Mouse (Mus musculus) CH12.LX (cell line): Measurements from ENCODE around the gene Pbx2. TPM values are rescaled to one million over a fixed set of nuclear protein-coding genes. Genes with fewer than 3 reads are reported as not detected.

ENCODE experiments used
- DNase-seq: peaks from one replicate; pipeline ENCODE4 v3.0.0-alpha.2; 2013; ENCODE audit errors: extremely low read depth
- H3K27ac ChIP-seq: 2 replicates; pipeline ENCODE4 v1.5.1; 2012; ENCODE audit warnings: low read depth, mild to moderate bottlenecking, control low read depth, moderate library complexity; ENCODE audit not compliant: insufficient read depth
- H3K27me3 ChIP-seq: replicated peaks from 2 replicates; pipeline ENCODE3; 2012; ENCODE audit warnings: inconsistent platforms
- H3K36me3 ChIP-seq, 2 experiments: replicated peaks in 1 of 2; 2 replicates each; pipeline versions ENCODE3 to v1.6.1; 2012; ENCODE audit warnings: inconsistent platforms in 1 of 2, low read length in 1 of 2, mild to moderate bottlenecking in 1 of 2, mixed read lengths in 1 of 2, moderate library complexity in 1 of 2; ENCODE audit not compliant: control insufficient read depth in 1 of 2, insufficient read depth in 1 of 2
- H3K4me1 ChIP-seq, 2 experiments: 2 replicates each; pipeline ENCODE4 v1.6.1; 2012; ENCODE audit warnings: inconsistent platforms in 1 of 2, moderate library complexity in 1 of 2; ENCODE audit not compliant: insufficient read depth in 2 of 2, control insufficient read depth in 1 of 2
- H3K4me2 ChIP-seq: 2 replicates; pipeline ENCODE4 v1.6.1; 2012; ENCODE audit warnings: low read depth, mild to moderate bottlenecking, control low read depth; ENCODE audit not compliant: poor library complexity, insufficient read depth, severe bottlenecking
- H3K4me3 ChIP-seq, 3 experiments: fragments of 150-350 bp in 1 of 3; sonication (generic) in 1 of 3; replicated peaks in 1 of 3; 2 replicates each; pipeline versions ENCODE3 to v1.5.1; 2011 to 2012; ENCODE audit warnings: low read depth in 2 of 3, low read length in 2 of 3, mild to moderate bottlenecking in 2 of 3, moderate library complexity in 2 of 3, control low read depth in 1 of 3, improper control_type of control experiment in 1 of 3, inconsistent platforms in 1 of 3, mixed read lengths in 1 of 3; ENCODE audit not compliant: poor library complexity in 1 of 3
- H3K79me2 ChIP-seq: replicated peaks from 2 replicates; pipeline ENCODE4 v1.6.1; 2012; ENCODE audit warnings: mild to moderate bottlenecking, moderate library complexity; ENCODE audit not compliant: control insufficient read depth, poor library complexity, insufficient read depth, severe bottlenecking; ENCODE audit errors: extremely low read depth
- H3K9ac ChIP-seq: 2 replicates; pipeline ENCODE4 v1.6.1; 2012; ENCODE audit warnings: low read depth, mild to moderate bottlenecking, control low read depth, moderate library complexity; ENCODE audit not compliant: insufficient read depth
- H3K9me3 ChIP-seq: replicated peaks from 2 replicates; pipeline ENCODE3; 2012; ENCODE audit warnings: low read length, inconsistent platforms, mixed read lengths
- BHLHE40 ChIP-seq: IDR thresholded peaks from 2 replicates; pipeline ENCODE4 v1.6.1; 2011; ENCODE audit warnings: mild to moderate bottlenecking, low read depth, low read length, improper control_type of control experiment
- CHD1 ChIP-seq: IDR thresholded peaks from 2 replicates; pipeline ENCODE4 v1.6.1; 2012; ENCODE audit warnings: low read depth, low read length, improper control_type of control experiment, inconsistent platforms
- CHD2 ChIP-seq: IDR thresholded peaks from 2 replicates; pipeline ENCODE4 v1.6.1; 2011; ENCODE audit warnings: low read length, improper control_type of control experiment
- CTCF ChIP-seq, 2 experiments: IDR thresholded peaks in 1 of 2; conservative IDR thresholded peaks in 1 of 2; 2 replicates each; pipeline ENCODE4 v1.5.1; 2011 to 2012; ENCODE audit warnings: low read depth in 2 of 2, low read length in 2 of 2, improper control_type of control experiment in 1 of 2, inconsistent platforms in 1 of 2, mild to moderate bottlenecking in 1 of 2, moderate library complexity in 1 of 2
- ELF1 ChIP-seq: IDR thresholded peaks from 2 replicates; pipeline ENCODE4 v1.6.1; 2014; ENCODE audit warnings: low read depth, mild to moderate bottlenecking, inconsistent platforms, low read length, improper control_type of control experiment
- ETS1 ChIP-seq: conservative IDR thresholded peaks from 2 replicates; pipeline ENCODE4 v1.6.1; 2012; ENCODE audit warnings: low read depth, mild to moderate bottlenecking, inconsistent platforms, low read length, improper control_type of control experiment, moderate library complexity
- GABPA ChIP-seq: IDR thresholded peaks from 2 replicates; pipeline ENCODE4 v1.6.1; 2012; ENCODE audit warnings: low read depth, low read length, improper control_type of control experiment, inconsistent platforms; ENCODE audit not compliant: insufficient replicate concordance
- HCFC1 ChIP-seq: IDR thresholded peaks from 2 replicates; pipeline ENCODE4 v1.6.1; 2012; ENCODE audit warnings: low read depth, mild to moderate bottlenecking, inconsistent platforms, low read length, improper control_type of control experiment
- JUN ChIP-seq: IDR thresholded peaks from 2 replicates; pipeline ENCODE4 v1.6.1; 2011; ENCODE audit warnings: low read depth, mild to moderate bottlenecking, low read length, improper control_type of control experiment, moderate library complexity; ENCODE audit not compliant: insufficient read depth
- KAT2A ChIP-seq: IDR thresholded peaks from 2 replicates; pipeline ENCODE4 v1.6.1; 2012; ENCODE audit warnings: low read length, improper control_type of control experiment, inconsistent platforms; ENCODE audit not compliant: insufficient replicate concordance
- MAFK ChIP-seq: IDR thresholded peaks from 2 replicates; pipeline ENCODE4 v1.6.1; 2011; ENCODE audit warnings: low read length, improper control_type of control experiment; ENCODE audit not compliant: insufficient replicate concordance
- MAX ChIP-seq: IDR thresholded peaks from 2 replicates; pipeline ENCODE4 v1.6.1; 2011; ENCODE audit warnings: low read length, improper control_type of control experiment
- MAZ ChIP-seq: IDR thresholded peaks from 2 replicates; pipeline ENCODE4 v1.6.1; 2012; ENCODE audit warnings: low read depth, mild to moderate bottlenecking, inconsistent platforms, low read length, improper control_type of control experiment, moderate library complexity
- MXI1 ChIP-seq: IDR thresholded peaks from 2 replicates; pipeline ENCODE4 v1.6.1; 2011; ENCODE audit warnings: mild to moderate bottlenecking, low read depth, low read length, improper control_type of control experiment
- NELFE ChIP-seq: IDR thresholded peaks from 2 replicates; pipeline ENCODE4 v1.6.1; 2011; ENCODE audit warnings: low read depth, low read length, improper control_type of control experiment
- PAX5 ChIP-seq: IDR thresholded peaks from 2 replicates; pipeline ENCODE4 v1.6.1; 2012; ENCODE audit warnings: low read length, inconsistent platforms, mixed read lengths
- POLR2AphosphoS2 ChIP-seq: IDR thresholded peaks from 2 replicates; pipeline ENCODE4 v1.6.1; 2011; ENCODE audit warnings: low read depth, low read length, improper control_type of control experiment
- RAD21 ChIP-seq: IDR thresholded peaks from 2 replicates; pipeline ENCODE4 v1.6.1; 2011; ENCODE audit warnings: low read depth, mild to moderate bottlenecking, low read length, improper control_type of control experiment, moderate library complexity
- RCOR1 ChIP-seq: conservative IDR thresholded peaks from 2 replicates; pipeline ENCODE4 v1.6.1; 2012; ENCODE audit warnings: low read depth, mild to moderate bottlenecking, inconsistent platforms, low read length, improper control_type of control experiment
- SIN3A ChIP-seq: IDR thresholded peaks from 2 replicates; pipeline ENCODE4 v1.6.1; 2012; ENCODE audit warnings: low read length, improper control_type of control experiment, inconsistent platforms
- TBP ChIP-seq: conservative IDR thresholded peaks from 2 replicates; pipeline ENCODE4 v1.6.1; 2011; ENCODE audit warnings: low read depth, low read length, improper control_type of control experiment
- TCF12 ChIP-seq: IDR thresholded peaks from 2 replicates; pipeline ENCODE4 v1.6.1; 2014; ENCODE audit warnings: low read depth, mild to moderate bottlenecking, inconsistent platforms, low read length, improper control_type of control experiment
- UBTF ChIP-seq: IDR thresholded peaks from 2 replicates; pipeline ENCODE4 v1.6.1; 2012; ENCODE audit warnings: low read depth, mild to moderate bottlenecking, inconsistent platforms, low read length, improper control_type of control experiment, moderate library complexity
- ZC3H11A ChIP-seq: IDR thresholded peaks from 2 replicates; pipeline ENCODE4 v1.6.1; 2012; ENCODE audit warnings: low read depth, mild to moderate bottlenecking, inconsistent platforms, low read length, improper control_type of control experiment
- ZMIZ1 ChIP-seq: IDR thresholded peaks from 2 replicates; pipeline ENCODE4 v1.6.1; 2012; ENCODE audit warnings: low read depth, mild to moderate bottlenecking, inconsistent platforms, low read length, improper control_type of control experiment
- ZNF384 ChIP-seq: IDR thresholded peaks from 2 replicates; pipeline ENCODE4 v1.6.1; 2012; ENCODE audit warnings: low read depth, low read length, improper control_type of control experiment, inconsistent platforms
- dilution Hi-C: fragments of 300-500 bp; cut with MboI; formaldehyde crosslinking; loops from 2 replicates; pipeline ENCODE4 v1.14.3; 2020; ENCODE audit warnings: low sequenced_read_pairs; ENCODE audit not compliant: extremely low pct_unique_long_range_greater_than_20kb, extremely low pct_ligation_motif_present
- in situ Hi-C: fragments of 300-500 bp; cut with MboI; formaldehyde crosslinking; loops from 3 replicates; pipeline ENCODE4 v1.14.3; 2019; ENCODE audit warnings: low sequenced_read_pairs, low pct_ligation_motif_present, low pct_unique_long_range_greater_than_20kb, mixed read lengths
- polyA plus RNA-seq: library from polyadenylated mRNA; unstranded; fragments of >175 nt; gene quantifications from 2 replicates; pipeline ENCODE4 v1.2.1, GENCODE M21; 2012; ENCODE audit warnings: low read depth; ENCODE audit not compliant: insufficient read length
- total RNA-seq, 2 experiments: library from RNA; depleted of rRNA; stranded (reverse); fragments of 300-350 nt in 1 of 2; fragments of >200 nt in 1 of 2; gene quantifications; 2 replicates each; pipeline ENCODE4 v1.2.3; 2012 to 2014

Gene Pbx2
- total and polyA plus RNA-seq, 3 experiments = 30.0 to 50.5 (median 41.0) TPM

- in situ Hi-C loops (loop anchor here (10.0 kb wide), 1 partner anchor 124 kb away; no protein-coding TSS in a partner anchor), dilution Hi-C loops (no loop called here)
- TF ChIP-seq ZNF384 (no peak), ETS1 (no peak), SIN3A (no peak), HCFC1 (no peak), KAT2A (no peak), MAZ (no peak), MXI1 (no peak), NELFE (no peak), TBP (no peak), BHLHE40 (no peak), UBTF (no peak), RAD21 (no peak), CHD2 (no peak), POLR2AphosphoS2 (no peak), PAX5 (no peak), ZMIZ1 (no peak), CTCF (conservative IDR thresholded peaks at IDR 0.05 in 1 of 2, IDR thresholded peaks at IDR 0.05 in 1 of 2; ENCODE audit: low read depth in 2 of 2, low read length in 2 of 2) (no peak)
- Histone ChIP-seq H3K36me3 (peaks cover 12 to 44% of the 10 kb centered on the region in 2 experiments), H3K4me3 (no peak overlapping the region), H3K4me1 (peaks cover 0 to 7% of the 10 kb centered on the region in 2 experiments; a peak in 2 of 4 replicates), H3K27ac (no peak overlapping the region), H3K9me3 (no peaks in the 10 kb centered on the region), H3K27me3 (no peaks in the 10 kb centered on the region), H3K79me2 (no peaks in the 10 kb centered on the region), H3K4me2 (no peak overlapping the region), H3K9ac (no peak overlapping the region)
- no peak for DNase-seq
These were observed 41.9 kb upstream of the Pbx2 start for GRCm38 (mm10) chr17:34549156-34549555.

- in situ Hi-C loops = loop anchor here (10.0 kb wide), 3 partner anchors 105 to 305 kb away; no protein-coding TSS in a partner anchor
These were observed 41.2 kb upstream of the Pbx2 start for GRCm38 (mm10) chr17:34549843-34550242.

More at GRCm38 (mm10) chr17:34549843-34550242, 41.2 kb upstream of the Pbx2 start:
- H3K4me2 ChIP-seq = no peak overlapping the region
- no peaks in the 10 kb centered on the region for H3K9me3 ChIP-seq
- H3K27me3 ChIP-seq = no peaks in the 10 kb centered on the region
- TF ChIP-seq JUN (no peak), BHLHE40 (no peak), ELF1 (no peak), MXI1 (no peak), TCF12 (no peak), CHD1 (no peak), MAX (no peak), RCOR1 (no peak), POLR2AphosphoS2 (no peak), PAX5 (no peak), ZMIZ1 (no peak), GABPA (no peak), ZC3H11A (no peak), KAT2A (no peak), MAFK (no peak), RAD21 (no peak), CTCF (conservative IDR thresholded peaks at IDR 0.05 in 1 of 2, IDR thresholded peaks at IDR 0.05 in 1 of 2; ENCODE audit: low read depth in 2 of 2, low read length in 2 of 2) (no peak)
- H3K9ac ChIP-seq = no peak overlapping the region
- dilution Hi-C loops = no loop called here
- DNase-seq = no peak
- H3K4me1 ChIP-seq = peaks cover 0 to 7% of the 10 kb centered on the region in 2 experiments; a peak in 2 of 4 replicates
- no peaks in the 10 kb centered on the region for H3K79me2 ChIP-seq
- H3K27ac ChIP-seq = no peak overlapping the region
- no peak overlapping the region for H3K4me3 ChIP-seq
- H3K36me3 ChIP-seq = peaks cover 12 to 50% of the 10 kb centered on the region in 2 experiments
